Mouse (Mus musculus) spleen, adult 2 months (tissue): ENCODE results near the gene Gm44511. TPM values are rescaled to one million over a fixed set of nuclear protein-coding genes. Genes with fewer than 3 reads are reported as not detected.
"Not testable (repeated sequence)": the region's sequence is repeated elsewhere in the genome, so short reads cannot be mapped to it uniquely, and the experiment has no call there.

Experiments used
- DNase-seq, 2 experiments: peaks; one replicate each; pipeline versions ENCODE4 v3.0.0 to v3.0.0-alpha.2; 2012 to 2021; ENCODE audit warnings: low spot score in 2 of 2, low read depth in 1 of 2
- H3K27ac ChIP-seq: fragments of 200-500 bp; 2 replicates; pipeline ENCODE4 v1.5.1; 2012; ENCODE audit warnings: low read length, inconsistent platforms; ENCODE audit not compliant: insufficient read depth
- H3K27me3 ChIP-seq: fragments of 200-500 bp; 2 replicates; pipeline ENCODE4 v1.6.1; 2012; ENCODE audit warnings: mild to moderate bottlenecking, moderate library complexity, low read length, inconsistent platforms; ENCODE audit not compliant: control insufficient read depth, insufficient read depth
- H3K36me3 ChIP-seq: fragments of 200-500 bp; 2 replicates; pipeline ENCODE4 v1.6.1; 2012; ENCODE audit warnings: mild to moderate bottlenecking, low read length, inconsistent platforms; ENCODE audit not compliant: control insufficient read depth, insufficient read depth
- H3K4me1 ChIP-seq: fragments of 200-500 bp; 2 replicates; pipeline ENCODE4 v1.6.1; 2011; ENCODE audit warnings: inconsistent platforms; ENCODE audit not compliant: control insufficient read depth, insufficient read depth, insufficient read length
- H3K4me3 ChIP-seq: fragments of 200-500 bp; 2 replicates; pipeline ENCODE4 v1.5.1; 2011; ENCODE audit warnings: mild to moderate bottlenecking, inconsistent platforms; ENCODE audit not compliant: insufficient read depth, insufficient read length; ENCODE audit errors: extremely low read depth
- CTCF ChIP-seq: fragments of 200-500 bp; IDR thresholded peaks from 2 replicates; pipeline ENCODE4 v1.5.1; 2011; ENCODE audit warnings: mild to moderate bottlenecking, inconsistent platforms; ENCODE audit not compliant: insufficient read depth, insufficient read length, insufficient replicate concordance; ENCODE audit errors: extremely low read depth
- POLR2A ChIP-seq: fragments of 200-500 bp; IDR thresholded peaks from 2 replicates; pipeline ENCODE4 v1.6.1; 2011; ENCODE audit warnings: low read depth, low read length, inconsistent platforms
- WGBS: fragments of 180-500 bp; shearing (Covaris S2); methylation state at CpG from one replicate; pipeline ENCODE4 v1.1.7; 2018; 5-methylcytosine and 5-hydroxymethylcytosine counted together
- polyA plus RNA-seq: library from polyadenylated mRNA; depleted of rRNA; stranded (reverse); fragments of >200 nt; gene quantifications from 2 replicates; pipeline ENCODE4 v1.2.3, GENCODE M21; 2012

Gene Gm44511
- polyA plus RNA-seq, 1 experiment, result 0.23 TPM

- 50% methylated on average over 3 of the region's 3 CpGs for WGBS
- Histone ChIP-seq H3K27ac (no peak overlapping the region), H3K27me3 (no peaks in the 10 kb centered on the region), H3K36me3 (no peaks in the 10 kb centered on the region), H3K4me1 (no peaks in the 10 kb centered on the region), H3K4me3 (no peak overlapping the region)
- no peak for DNase-seq
- TF ChIP-seq POLR2A (no peak), CTCF (no peak)
Observed at GRCm38 (mm10) chr6:128826781-128827180, 666 bp upstream of the Gm44511 start.

- H3K4me1 ChIP-seq, result no peaks in the 10 kb centered on the region
Observed at GRCm38 (mm10) chr6:128818083-128818802, 7.9 kb downstream of the Gm44511 start.

GRCm38 (mm10) chr6:128808532-128808931, 17.6 kb downstream of the Gm44511 start:
- H3K4me3 ChIP-seq, result no peak overlapping the region
- peak; percentile 51 to 59 for DNase-seq
- no peaks in the 10 kb centered on the region for H3K4me1 ChIP-seq
- TF ChIP-seq CTCF (0 out of 2 replicates have a peak, but pooled peaks have one; percentile 35), POLR2A (no peak)
- no peaks in the 10 kb centered on the region for H3K36me3 ChIP-seq
- no peaks in the 10 kb centered on the region for H3K27me3 ChIP-seq
- H3K27ac ChIP-seq, result no peak overlapping the region
- 70% methylated on average over 5 of the region's 5 CpGs for WGBS

More at GRCm38 (mm10) chr6:128818083-128818802, 7.9 kb downstream of the Gm44511 start:
- no peak for TF ChIP-seq POLR2A
- no peak for TF ChIP-seq CTCF
- 83% methylated on average over 4 of the region's 4 CpGs for WGBS
- no peak overlapping the region for H3K4me3 ChIP-seq
- H3K36me3 ChIP-seq, result no peaks in the 10 kb centered on the region
- DNase-seq, result no peak
- H3K27me3 ChIP-seq, result no peaks in the 10 kb centered on the region
- H3K27ac ChIP-seq, result no peak overlapping the region

- Histone ChIP-seq H3K36me3 (no peaks in the 10 kb centered on the region), H3K27ac (no peak overlapping the region), H3K4me3 (no peak overlapping the region), H3K27me3 (no peaks in the 10 kb centered on the region), H3K4me1 (peaks cover 5% of the 10 kb centered on the region; the same call in 1 of the 2 replicates)
- 71% methylated on average over 3 of the region's 3 CpGs for WGBS
- no peak for TF ChIP-seq POLR2A
- TF ChIP-seq CTCF, result no peak
- DNase-seq, result no peak
Observed at GRCm38 (mm10) chr6:128807021-128807420, 19.1 kb downstream of the Gm44511 start.

- 74% methylated on average over 7 of the region's 7 CpGs for whole genome bisulfite sequencing
- not testable (repeated sequence) for H3K27ac ChIP-seq, H3K36me3 ChIP-seq, H3K4me3 ChIP-seq, H3K4me1 ChIP-seq, H3K27me3 ChIP-seq
- TF ChIP-seq CTCF, result peak; percentile 27; the same call in 1 of the 2 replicates
- peak; percentile 63 to 71 for DNase-seq
Observed at GRCm38 (mm10) chr6:128804823-128805640, 21.1 kb downstream of the Gm44511 start.

- H3K4me3 ChIP-seq, result peak overlapping the region; percentile 42; the same call in 1 of the 2 replicates
- no peaks in the 10 kb centered on the region for H3K36me3 ChIP-seq
Observed at GRCm38 (mm10) chr6:128802999-128803857, 22.9 kb downstream of the Gm44511 start.

More at GRCm38 (mm10) chr6:128802999-128803857, 22.9 kb downstream of the Gm44511 start:
- peak; percentile 86 to 97 for DNase-seq
- TF ChIP-seq CTCF (peak; percentile 93), POLR2A (no peak)
- Histone ChIP-seq H3K4me1 (peaks cover 7% of the 10 kb centered on the region; the same call in 1 of the 2 replicates), H3K27ac (no peak overlapping the region), H3K27me3 (no peaks in the 10 kb centered on the region)
- 8% methylated on average over 26 of the region's 26 CpGs for WGBS
